Mouse (Mus musculus): ENCODE data around the gene Hoxa10. TPM values are rescaled to one million over a fixed set of nuclear protein-coding genes. Genes with fewer than 3 reads are reported as not detected.
A peak's percentile ranks its signal among the peaks of the same experiment; 100 is the strongest.

The Hoxa10 gene
- polyA plus RNA-seq, 1 experiment from 2014 or later, result 3.6 TPM

GRCm38 (mm10) chr6:52260654-52261575 is 20.3 kb upstream of the Hoxa10 start, which contains the start of gene Hoxa13:
Hoxa13 (minus strand) TSS chr6:52260880.
- H3K9me3 ChIP-seq, result no peaks in the 10 kb centered on the region
- peak within 1 kb of the TSS; percentile 58 for H3K4me3 ChIP-seq
- H3K27me3 ChIP-seq (ENCODE audit: insufficient read depth, poor library complexity, severe bottlenecking), result peaks cover 98% of the 10 kb centered on the region
- no peaks in the 10 kb centered on the region for H3K36me3 ChIP-seq
- DNase-seq (ENCODE audit: low spot score), result peak; percentile 80
- peaks cover 14% of the 10 kb centered on the region for H3K4me1 ChIP-seq
- no peak within 1 kb of the TSS for H3K27ac ChIP-seq
- whole genome bisulfite sequencing, result under 1% methylated on average over 71 of the region's 72 CpGs

- peak overlapping the region; percentile 58 for H3K4me3 ChIP-seq
- peaks cover 98% of the 10 kb centered on the region for H3K27me3 ChIP-seq (ENCODE audit: insufficient read depth, poor library complexity, severe bottlenecking)
Observed at GRCm38 (mm10) chr6:52259811-52260261, 19.2 kb upstream of the Hoxa10 start.

GRCm38 (mm10) chr6:52259081-52259790 is 18.6 kb upstream of the Hoxa10 start:
- no peaks in the 10 kb centered on the region for H3K36me3 ChIP-seq
- peak; percentile 71 for DNase-seq (ENCODE audit: low spot score)
- H3K27ac ChIP-seq, result no peak overlapping the region
- peak overlapping the region; percentile 58 for H3K4me3 ChIP-seq
- H3K27me3 ChIP-seq (ENCODE audit: insufficient read depth, poor library complexity, severe bottlenecking), result peaks cover 98% of the 10 kb centered on the region
- peaks cover 14% of the 10 kb centered on the region for H3K4me1 ChIP-seq
- H3K9me3 ChIP-seq, result no peaks in the 10 kb centered on the region
- WGBS, result under 1% methylated on average over 24 of the region's 25 CpGs

More at GRCm38 (mm10) chr6:52259811-52260261, 19.2 kb upstream of the Hoxa10 start:
- H3K27ac ChIP-seq, result no peak overlapping the region
- H3K4me1 ChIP-seq, result peaks cover 14% of the 10 kb centered on the region
- no peaks in the 10 kb centered on the region for H3K36me3 ChIP-seq
- peak; percentile 77 for DNase-seq (ENCODE audit: low spot score)
- under 1% methylated on average over 37 of the region's 39 CpGs for WGBS
- H3K9me3 ChIP-seq, result no peaks in the 10 kb centered on the region

- H3K9me3 ChIP-seq, result no peaks in the 10 kb centered on the region
- peak; percentile 75 for DNase-seq (ENCODE audit: low spot score)
- WGBS, result under 1% methylated on average over 6 of the region's 6 CpGs
- H3K36me3 ChIP-seq, result no peaks in the 10 kb centered on the region
- H3K27me3 ChIP-seq (ENCODE audit: insufficient read depth, poor library complexity, severe bottlenecking), result peaks cover 98% of the 10 kb centered on the region
- H3K27ac ChIP-seq, result no peak overlapping the region
- H3K4me3 ChIP-seq, result no peak overlapping the region
- peaks cover 25% of the 10 kb centered on the region for H3K4me1 ChIP-seq
Observed at GRCm38 (mm10) chr6:52256956-52257355, 16.3 kb upstream of the Hoxa10 start.

- Histone ChIP-seq H3K27ac (no peak overlapping the region), H3K27me3 (ENCODE audit: insufficient read depth, poor library complexity, severe bottlenecking) (peaks cover 100% of the 10 kb centered on the region), H3K36me3 (no peaks in the 10 kb centered on the region), H3K9me3 (no peaks in the 10 kb centered on the region), H3K4me1 (peaks cover 15% of the 10 kb centered on the region), H3K4me3 (peak overlapping the region; percentile 44)
- peak; percentile 73 for DNase-seq (ENCODE audit: low spot score)
- WGBS, result 1% methylated on average over 59 of the region's 59 CpGs
Observed at GRCm38 (mm10) chr6:52253511-52254500, 13.2 kb upstream of the Hoxa10 start.

- Histone ChIP-seq H3K4me1 (peaks cover 20% of the 10 kb centered on the region), H3K27me3 (ENCODE audit: insufficient read depth, poor library complexity, severe bottlenecking) (peaks cover 100% of the 10 kb centered on the region), H3K9me3 (no peaks in the 10 kb centered on the region), H3K36me3 (no peaks in the 10 kb centered on the region), H3K4me3 (peak overlapping the region; percentile 44; the same call in 1 of the 2 replicates), H3K27ac (no peak overlapping the region)
- WGBS, result under 1% methylated on average over 35 of the region's 35 CpGs
- peak; percentile 75 for DNase-seq (ENCODE audit: low spot score)
Observed at GRCm38 (mm10) chr6:52252775-52253376, 12.2 kb upstream of the Hoxa10 start.

GRCm38 (mm10) chr6:52252016-52252774 is 11.5 kb upstream of the Hoxa10 start:
- Histone ChIP-seq H3K27ac (no peak overlapping the region), H3K4me3 (no peak overlapping the region), H3K36me3 (no peaks in the 10 kb centered on the region), H3K27me3 (ENCODE audit: insufficient read depth, poor library complexity, severe bottlenecking) (peaks cover 100% of the 10 kb centered on the region), H3K4me1 (peaks cover 20% of the 10 kb centered on the region), H3K9me3 (no peaks in the 10 kb centered on the region)
- no peak for DNase-seq (ENCODE audit: low spot score)
- 2% methylated on average over 24 of the region's 24 CpGs for WGBS

GRCm38 (mm10) chr6:52251177-52251879 is 10.7 kb upstream of the Hoxa10 start:
- no peak overlapping the region for H3K4me3 ChIP-seq
- no peaks in the 10 kb centered on the region for H3K36me3 ChIP-seq
- H3K9me3 ChIP-seq, result no peaks in the 10 kb centered on the region
- H3K27me3 ChIP-seq (ENCODE audit: insufficient read depth, poor library complexity, severe bottlenecking), result peaks cover 100% of the 10 kb centered on the region
- peaks cover 20% of the 10 kb centered on the region for H3K4me1 ChIP-seq
- H3K27ac ChIP-seq, result no peak overlapping the region
- WGBS, result 10% methylated on average over 7 of the region's 7 CpGs
- peak; percentile 51 for DNase-seq (ENCODE audit: low spot score)

- peak; percentile 69 for DNase-seq (ENCODE audit: low spot score)
- Histone ChIP-seq H3K27me3 (ENCODE audit: insufficient read depth, poor library complexity, severe bottlenecking) (peaks cover 100% of the 10 kb centered on the region), H3K4me3 (no peak overlapping the region), H3K4me1 (peaks cover 25% of the 10 kb centered on the region), H3K36me3 (no peaks in the 10 kb centered on the region), H3K9me3 (no peaks in the 10 kb centered on the region), H3K27ac (no peak overlapping the region)
- under 1% methylated on average over 4 of the region's 4 CpGs for WGBS
Observed at GRCm38 (mm10) chr6:52249826-52250225, 9.2 kb upstream of the Hoxa10 start.

GRCm38 (mm10) chr6:52249415-52249738 is 8.7 kb upstream of the Hoxa10 start:
- Histone ChIP-seq H3K27me3 (ENCODE audit: insufficient read depth, poor library complexity, severe bottlenecking) (peaks cover 100% of the 10 kb centered on the region), H3K4me1 (peaks cover 26% of the 10 kb centered on the region), H3K36me3 (no peaks in the 10 kb centered on the region), H3K9me3 (no peaks in the 10 kb centered on the region), H3K27ac (no peak overlapping the region), H3K4me3 (peak overlapping the region; percentile 24; the same call in 1 of the 2 replicates)
- WGBS, result under 1% methylated on average over 16 of the region's 16 CpGs
- DNase-seq (ENCODE audit: low spot score), result no peak

All from heart, embryonic 10.5 days (tissue).